Mouse (Mus musculus) layer of hippocampus, postnatal 36 days (tissue): Measurements from ENCODE around the gene Slc26a10. TPM values are rescaled to one million over a fixed set of nuclear protein-coding genes. Genes with fewer than 3 reads are reported as not detected.
A peak's percentile ranks its signal among the peaks of the same experiment; 100 is the strongest.

Experiments used
- DNase-seq, 2 experiments: peaks; one replicate each; pipeline ENCODE4 v3.0.0; 2022
- total RNA-seq, 2 experiments: library from RNA; stranded (reverse); gene quantifications; 2 replicates each; pipeline ENCODE4 v1.2.3; 2021

Gene Slc26a10
- 10 to 100 TPM; 15.6 to 27.2 TPM for total RNA-seq

GRCm38 (mm10) chr10:127179871-127180694, at the start of gene Slc26a10:
Slc26a10 (minus strand) TSS chr10:127180645.
- DNase-seq, result peak; percentile 11 to 70

GRCm38 (mm10) chr10:127228897-127229296, 48.5 kb upstream of the Slc26a10 start:
- no peak for DNase-seq

- no peak for DNase-seq
These were observed 46.7 kb upstream of the Slc26a10 start for GRCm38 (mm10) chr10:127227163-127227562.

GRCm38 (mm10) chr10:127226318-127226895, 46.0 kb upstream of the Slc26a10 start:
- no peak for DNase-seq

- no peak for DNase-seq
These were observed 45.3 kb upstream of the Slc26a10 start for GRCm38 (mm10) chr10:127225732-127226131.

- no peak for DNase-seq
These were observed 44.8 kb upstream of the Slc26a10 start for GRCm38 (mm10) chr10:127225213-127225612.

- no peak for DNase-seq
These were observed 37.9 kb upstream of the Slc26a10 start for GRCm38 (mm10) chr10:127218339-127218738.

- no peak for DNase-seq
These were observed 36.7 kb upstream of the Slc26a10 start for GRCm38 (mm10) chr10:127217177-127217576.

- DNase-seq, result no peak
These were observed 36.0 kb upstream of the Slc26a10 start for GRCm38 (mm10) chr10:127216456-127216855.

GRCm38 (mm10) chr10:127214422-127214803, 34.0 kb upstream of the Slc26a10 start:
- DNase-seq, result no peak

- no peak for DNase-seq
These were observed 33.4 kb upstream of the Slc26a10 start for GRCm38 (mm10) chr10:127213704-127214421.

GRCm38 (mm10) chr10:127213272-127213671, 32.8 kb upstream of the Slc26a10 start:
- no peak for DNase-seq

- DNase-seq, result peak; percentile 88 to 90
These were observed 31.0 kb upstream of the Slc26a10 start, which contains the start of gene Pip4k2c for GRCm38 (mm10) chr10:127211414-127211854. Pip4k2c (minus strand) TSS chr10:127211585.

- DNase-seq, result no peak
These were observed 30.5 kb upstream of the Slc26a10 start for GRCm38 (mm10) chr10:127210961-127211405.

- no peak for DNase-seq
These were observed 29.6 kb upstream of the Slc26a10 start for GRCm38 (mm10) chr10:127209928-127210570.

- no peak for DNase-seq
These were observed 28.5 kb upstream of the Slc26a10 start for GRCm38 (mm10) chr10:127208921-127209320.

- DNase-seq, result no peak
These were observed 24.9 kb upstream of the Slc26a10 start for GRCm38 (mm10) chr10:127205373-127205772.

- no peak for DNase-seq
These were observed 24.1 kb upstream of the Slc26a10 start for GRCm38 (mm10) chr10:127204589-127204988.

- DNase-seq, result no peak
These were observed 22.7 kb upstream of the Slc26a10 start for GRCm38 (mm10) chr10:127203106-127203505.

- no peak for DNase-seq
These were observed 19.8 kb upstream of the Slc26a10 start for GRCm38 (mm10) chr10:127200279-127200678.

- DNase-seq, result no peak
These were observed 19.0 kb upstream of the Slc26a10 start for GRCm38 (mm10) chr10:127199474-127199873.

- no peak for DNase-seq
These were observed 18.6 kb upstream of the Slc26a10 start for GRCm38 (mm10) chr10:127199068-127199467.
